Mouse (Mus musculus) urinary bladder, adult 2 months (tissue): ENCODE measurements at regions not wholly inside any gene's neighbourhood (a gene's known extent, or its start where the extent isn't known, plus 50 kb on each side); places are given as distances from the start of the nearest gene placed in this dataset.

Experiments
- DNase-seq: peaks from one replicate; pipeline ENCODE4 v3.0.0; 2022; ENCODE audit warnings: low spot score

- no peak for DNase-seq
Measured at GRCm38 (mm10) chr11:7348601-7349000, 134.9 kb upstream of the Igfbp3 start.

- DNase-seq: no peak
Measured at GRCm38 (mm10) chr11:7337826-7338225, 124.1 kb upstream of the Igfbp3 start.

- no peak for DNase-seq
Measured at GRCm38 (mm10) chr11:7317409-7317970, 103.8 kb upstream of the Igfbp3 start.

- no peak for DNase-seq
Measured at GRCm38 (mm10) chr11:7296252-7296651, 82.5 kb upstream of the Igfbp3 start.

- no peak for DNase-seq
Measured at GRCm38 (mm10) chr11:7289242-7289938, 75.7 kb upstream of the Igfbp3 start.

GRCm38 (mm10) chr11:7284836-7285490 lies 71.2 kb upstream of the Igfbp3 start:
- no peak for DNase-seq

- DNase-seq: no peak
Measured at GRCm38 (mm10) chr11:7282981-7283380, 69.3 kb upstream of the Igfbp3 start.

- DNase-seq: no peak
Measured at GRCm38 (mm10) chr11:7282188-7282587, 68.5 kb upstream of the Igfbp3 start.

GRCm38 (mm10) chr11:7281656-7282055 lies 67.9 kb upstream of the Igfbp3 start:
- DNase-seq: no peak

GRCm38 (mm10) chr11:7279891-7280290 lies 66.2 kb upstream of the Igfbp3 start:
- DNase-seq: no peak

- no peak for DNase-seq
Measured at GRCm38 (mm10) chr11:7272543-7272942, 58.8 kb upstream of the Igfbp3 start.

- DNase-seq: no peak
Measured at GRCm38 (mm10) chr11:7270916-7271315, 57.2 kb upstream of the Igfbp3 start.

GRCm38 (mm10) chr11:7263971-7264370 lies 50.2 kb upstream of the Igfbp3 start:
- no peak for DNase-seq
